Mouse (Mus musculus) lung, adult 2 months (tissue): Measurements from ENCODE around the gene A930002H24Rik.
A peak's percentile ranks its signal among the peaks of the same experiment; 100 is the strongest.

Experiments
- CTCF ChIP-seq: fragments of 200-500 bp; IDR thresholded peaks from 2 replicates; pipeline ENCODE4 v1.5.1; 2011; ENCODE audit warnings: mild to moderate bottlenecking, low read length, control low read depth; ENCODE audit not compliant: insufficient read depth
- POLR2A ChIP-seq: fragments of 200-500 bp; IDR thresholded peaks from 2 replicates; pipeline ENCODE4 v1.6.1; 2011; ENCODE audit warnings: low read depth, mild to moderate bottlenecking, control low read depth, low read length, borderline replicate concordance; ENCODE audit errors: extremely low read depth

DNA sequence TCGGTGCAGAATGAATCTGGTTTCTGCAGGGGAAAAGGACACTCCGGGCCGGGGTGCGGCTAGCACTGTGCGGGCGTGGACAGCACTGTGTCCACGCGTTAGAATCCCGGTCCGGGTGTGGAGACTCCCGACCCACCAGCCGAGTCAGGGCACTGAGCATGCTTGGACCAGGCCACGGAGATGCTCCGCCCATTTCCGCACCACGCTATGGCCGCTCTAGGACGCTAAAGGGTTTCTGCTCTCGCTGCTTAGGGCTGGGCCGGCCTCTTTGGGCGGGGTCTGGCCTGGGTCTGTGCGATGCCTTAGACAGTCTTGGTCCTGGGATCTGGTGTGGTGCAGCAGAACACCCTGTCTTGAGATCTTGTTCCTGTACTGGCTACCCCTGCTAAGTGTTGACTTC lies 14.0 kb downstream of the A930002H24Rik start:
- TF ChIP-seq CTCF: no peak
- TF ChIP-seq POLR2A: peak; percentile 77; the same call in 1 of the 2 replicates
